Mouse (Mus musculus): ENCODE measurements around the gene Apela.

- TF ChIP-seq CHD2 (IDR thresholded peaks at IDR 0.05; ENCODE audit: low read depth, low read length) (no peak), HCFC1 (IDR thresholded peaks at IDR 0.05; ENCODE audit: borderline replicate concordance, insufficient read depth, low read length) (no peak)
Observed at GRCm38 (mm10) chr8:65065622-65066021, 28.5 kb upstream of the Apela start.

All from ES-E14 (cell line).